Mouse (Mus musculus) cerebellum, postnatal 4 days (tissue): ENCODE measurements around the gene Aoc1.
A peak's percentile ranks its signal among the peaks of the same experiment; 100 is the strongest.

ENCODE experiments used
- DNase-seq, 2 experiments: peaks; one replicate each; pipeline ENCODE4 v3.0.0; 2022; ENCODE audit warnings: low spot score in 2 of 2, mixed read lengths in 1 of 2

The Aoc1 gene

GRCm38 (mm10) chr6:48909229-48909628, 36.5 kb downstream of the Aoc1 start:
- no peak for DNase-seq

GRCm38 (mm10) chr6:48912033-48912432, 39.3 kb downstream of the Aoc1 start:
- no peak for DNase-seq

GRCm38 (mm10) chr6:48913587-48913986, 40.9 kb downstream of the Aoc1 start:
- no peak for DNase-seq

- DNase-seq: no peak
These were observed 56.9 kb downstream of the Aoc1 start, which contains the start of gene 1600015I10Rik for GRCm38 (mm10) chr6:48929595-48929994. Gene 1600015I10Rik (plus strand): TSS chr6:48929895.

- no peak for DNase-seq
These were observed 76.9 kb downstream of the Aoc1 start for GRCm38 (mm10) chr6:48949596-48949995.

GRCm38 (mm10) chr6:48950676-48951075, 78.0 kb downstream of the Aoc1 start:
- DNase-seq: no peak

- DNase-seq: no peak
These were observed 78.9 kb downstream of the Aoc1 start for GRCm38 (mm10) chr6:48951630-48952029.

GRCm38 (mm10) chr6:48953220-48953619, 80.5 kb downstream of the Aoc1 start:
- no peak for DNase-seq

GRCm38 (mm10) chr6:48954211-48954610, 81.5 kb downstream of the Aoc1 start:
- no peak for DNase-seq

GRCm38 (mm10) chr6:48954946-48955345, 82.2 kb downstream of the Aoc1 start:
- peak in 1 of 2 experiments; percentile 34 for DNase-seq

- no peak for DNase-seq
These were observed 84.1 kb downstream of the Aoc1 start for GRCm38 (mm10) chr6:48956785-48957184.

- DNase-seq: peak in 1 of 2 experiments; percentile 34
These were observed 85.4 kb downstream of the Aoc1 start for GRCm38 (mm10) chr6:48958053-48958452.
